Mouse (Mus musculus) hindbrain, embryonic 16.5 days (tissue): ENCODE measurements at regions not wholly inside any gene's neighbourhood (a gene's known extent, or its start where the extent isn't known, plus 50 kb on each side); places are given as distances from the start of the nearest gene placed in this dataset.

Experiments
- ATAC-seq: fragments of 200-750 bp; cut with Nextera tagmentation; 2 replicates; pipeline ENCODE4 v1.8.0; 2017; ENCODE audit warnings: moderate TSS enrichment, moderate library complexity
- H3K27ac ChIP-seq: fragments of 300-500 bp; sonication (generic); 2 replicates; pipeline ENCODE4 v1.5.1; 2014; ENCODE audit warnings: low read depth, mild to moderate bottlenecking, control low read depth, low read length, moderate library complexity
- H3K27me3 ChIP-seq: fragments of 300-500 bp; sonication (generic); replicated peaks from 2 replicates; pipeline ENCODE4 v1.6.1; 2014; ENCODE audit warnings: low read length; ENCODE audit not compliant: control insufficient read depth, insufficient read depth
- H3K36me3 ChIP-seq: fragments of 300-500 bp; sonication (generic); 2 replicates; pipeline ENCODE4 v1.6.1; 2014; ENCODE audit warnings: mild to moderate bottlenecking, low read length, moderate library complexity, mixed read lengths; ENCODE audit not compliant: control insufficient read depth, insufficient read depth
- H3K4me1 ChIP-seq: fragments of 300-500 bp; sonication (generic); 2 replicates; pipeline ENCODE4 v1.6.1; 2014; ENCODE audit warnings: low read depth, low read length; ENCODE audit not compliant: control insufficient read depth, insufficient read depth
- H3K4me2 ChIP-seq: fragments of 300-500 bp; sonication (generic); 2 replicates; pipeline ENCODE4 v1.6.1; 2014; ENCODE audit warnings: mild to moderate bottlenecking, low read length, control low read depth, moderate library complexity
- H3K4me3 ChIP-seq: fragments of 300-500 bp; sonication (generic); 2 replicates; pipeline ENCODE4 v1.5.1; 2014; ENCODE audit warnings: mild to moderate bottlenecking, low read length, control low read depth, moderate library complexity
- H3K9ac ChIP-seq: fragments of 300-500 bp; sonication (generic); 2 replicates; pipeline ENCODE4 v1.6.1; 2014; ENCODE audit warnings: low read depth, mild to moderate bottlenecking, control low read depth, low read length, moderate library complexity
- H3K9me3 ChIP-seq: fragments of 300-500 bp; sonication (generic); 2 replicates; pipeline ENCODE4 v1.6.1; 2014; ENCODE audit warnings: mild to moderate bottlenecking, low read length, moderate library complexity; ENCODE audit not compliant: control insufficient read depth
- WGBS: fragments of 180-500 bp; shearing (Covaris S2); extraction: QIAGEN DNeasy Blood & Tissue Kit; methylation state at CpG from one replicate; pipeline ENCODE4 v1.1.7; 2014; 5-methylcytosine and 5-hydroxymethylcytosine counted together

DNA sequence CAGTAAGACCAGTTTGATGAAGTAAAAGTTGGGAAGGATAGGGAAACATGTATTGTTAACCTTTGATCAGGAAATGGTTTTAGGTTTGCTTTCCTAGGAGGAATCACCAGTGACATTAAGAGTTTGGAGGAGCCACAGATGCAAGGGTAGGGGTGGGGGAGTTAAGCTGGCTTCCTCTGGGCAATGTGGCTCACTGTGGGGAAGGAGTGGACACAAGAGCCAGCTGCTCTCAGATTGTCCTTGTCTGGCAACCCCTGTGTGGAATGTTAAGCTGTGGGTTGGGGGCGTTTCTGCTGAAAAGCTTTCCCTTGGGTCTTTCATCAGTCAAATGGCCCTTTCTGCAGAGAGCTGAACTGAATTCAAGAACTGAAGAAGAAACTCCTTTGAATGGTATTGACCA is 251.1 kb upstream of the Sox11 start:
- H3K9me3 ChIP-seq, result no peaks in the 10 kb centered on the region
- H3K9ac ChIP-seq, result no peak overlapping the region
- H3K27me3 ChIP-seq, result no peaks in the 10 kb centered on the region
- H3K36me3 ChIP-seq, result no peaks in the 10 kb centered on the region
- H3K27ac ChIP-seq, result no peak overlapping the region
- 50% methylated on average over 1 of the region's 1 CpGs for WGBS
- H3K4me1 ChIP-seq, result no peaks in the 10 kb centered on the region
- no peak overlapping the region for H3K4me3 ChIP-seq
- no peak for ATAC-seq
- H3K4me2 ChIP-seq, result no peak overlapping the region

- no peak overlapping the region for H3K4me2 ChIP-seq
- WGBS, result 53% methylated on average over 3 of the region's 3 CpGs
- H3K4me3 ChIP-seq, result no peak overlapping the region
- H3K36me3 ChIP-seq, result no peaks in the 10 kb centered on the region
- H3K27ac ChIP-seq, result no peak overlapping the region
- no peak overlapping the region for H3K9ac ChIP-seq
- H3K27me3 ChIP-seq, result no peaks in the 10 kb centered on the region
- no peak for ATAC-seq
- H3K9me3 ChIP-seq, result no peaks in the 10 kb centered on the region
- peaks cover 4% of the 10 kb centered on the region for H3K4me1 ChIP-seq
Observed at GRCm38 (mm10) chr12:27576109-27576700, 233.8 kb upstream of the Sox11 start.

GRCm38 (mm10) chr12:27575629-27576028 is 233.3 kb upstream of the Sox11 start:
- no peak; the same call in 1 of the 2 replicates for ATAC-seq
- H3K4me1 ChIP-seq, result peaks cover 4% of the 10 kb centered on the region
- H3K36me3 ChIP-seq, result no peaks in the 10 kb centered on the region
- 18% methylated on average over 7 of the region's 7 CpGs for WGBS
- H3K4me2 ChIP-seq, result no peak overlapping the region
- H3K9me3 ChIP-seq, result no peaks in the 10 kb centered on the region
- H3K4me3 ChIP-seq, result no peak overlapping the region
- H3K27me3 ChIP-seq, result no peaks in the 10 kb centered on the region
- H3K9ac ChIP-seq, result no peak overlapping the region
- no peak overlapping the region for H3K27ac ChIP-seq

DNA sequence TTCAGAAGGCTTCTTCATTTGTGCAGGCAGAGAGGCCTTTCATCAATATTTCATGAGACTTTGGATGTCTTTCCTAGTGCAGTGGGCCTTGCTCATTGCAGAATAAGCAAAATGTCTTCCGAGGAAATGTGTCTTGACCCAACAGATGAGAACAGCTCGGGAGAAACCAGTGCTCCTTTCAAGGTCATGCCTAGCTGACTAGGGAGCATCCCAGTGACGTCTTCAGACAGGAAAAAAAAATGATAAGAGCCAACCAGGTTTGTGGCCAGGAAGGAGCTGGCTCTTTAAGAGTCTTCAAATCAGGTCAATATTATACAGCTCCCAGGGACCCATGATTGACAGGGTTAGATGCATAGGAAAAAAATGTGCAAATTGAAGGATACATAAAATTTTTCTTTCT is 224.9 kb upstream of the Sox11 start:
- Histone ChIP-seq H3K9me3 (no peaks in the 10 kb centered on the region), H3K36me3 (no peaks in the 10 kb centered on the region), H3K4me1 (peaks cover 12% of the 10 kb centered on the region), H3K27me3 (no peaks in the 10 kb centered on the region), H3K4me2 (no peak overlapping the region), H3K4me3 (no peak overlapping the region), H3K9ac (no peak overlapping the region), H3K27ac (0 out of 2 replicates have a peak overlapping the region, but pooled peaks have one; percentile 1)
- whole genome bisulfite sequencing, result 37% methylated on average over 3 of the region's 3 CpGs
- ATAC-seq, result no peak

DNA sequence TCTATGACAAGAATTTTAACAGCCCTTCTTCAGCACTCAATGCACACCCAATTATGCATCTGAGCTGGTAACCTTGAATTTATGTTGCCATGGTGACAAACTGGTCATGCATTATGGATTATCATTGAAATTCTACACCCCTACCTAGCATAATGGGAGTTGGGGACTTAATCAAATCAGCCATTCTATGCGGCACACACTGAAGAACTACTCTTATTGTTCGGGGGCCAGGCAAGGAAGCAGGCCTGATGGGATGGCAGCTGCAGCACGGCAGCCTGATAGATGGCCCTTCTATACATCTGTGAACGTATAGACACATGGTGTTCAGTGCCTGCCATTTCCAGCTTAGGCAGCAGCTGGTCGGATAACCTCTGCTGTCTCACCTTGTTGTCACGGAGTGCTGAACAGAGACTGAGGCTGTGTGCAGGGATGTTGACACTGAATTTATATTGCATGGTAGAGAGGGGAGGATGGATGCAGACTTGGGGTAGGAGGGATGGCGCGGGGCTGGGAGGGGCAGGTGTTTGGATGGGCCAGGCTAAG is 223.7 kb upstream of the Sox11 start:
- no peaks in the 10 kb centered on the region for H3K27me3 ChIP-seq
- WGBS, result 12% methylated on average over 8 of the region's 8 CpGs
- peaks cover 12% of the 10 kb centered on the region for H3K4me1 ChIP-seq
- H3K4me3 ChIP-seq, result no peak overlapping the region
- peak overlapping the region; percentile 38; the same call in 1 of the 2 replicates for H3K9ac ChIP-seq
- H3K9me3 ChIP-seq, result no peaks in the 10 kb centered on the region
- H3K4me2 ChIP-seq, result peak overlapping the region; percentile 31
- H3K27ac ChIP-seq, result peak overlapping the region; percentile 79
- ATAC-seq, result peak; percentile 89
- no peaks in the 10 kb centered on the region for H3K36me3 ChIP-seq

DNA sequence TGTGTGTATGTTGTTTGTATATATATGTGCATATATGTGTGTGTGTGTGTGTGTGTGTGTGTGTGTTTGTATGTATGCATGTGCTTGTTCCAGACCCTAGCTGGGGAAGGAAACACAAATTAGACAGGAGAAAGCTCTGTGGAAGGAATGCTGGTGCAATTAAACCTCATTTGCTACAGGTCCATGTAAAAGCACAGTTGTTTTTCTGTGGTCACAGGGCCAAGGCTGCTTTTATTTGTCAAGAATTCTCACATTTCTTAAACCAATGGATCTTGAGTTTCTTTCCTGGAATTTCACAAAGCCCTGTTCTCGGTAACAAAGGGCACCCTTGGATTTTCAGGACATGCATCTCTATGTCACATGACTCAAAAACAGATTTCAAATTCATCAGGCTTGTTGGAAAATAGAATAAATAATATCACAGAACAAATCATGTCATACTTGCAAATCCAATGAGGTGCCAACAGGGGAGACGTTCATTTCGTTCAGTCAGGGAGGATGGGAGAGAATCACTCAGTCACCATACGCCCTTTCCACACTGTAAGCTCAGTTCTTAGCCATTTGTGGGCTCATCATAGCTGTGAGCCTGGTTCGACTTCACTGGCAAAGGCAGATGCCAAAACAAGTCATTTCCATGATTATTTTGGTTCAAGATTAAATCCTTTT is 222.4 kb upstream of the Sox11 start:
- Histone ChIP-seq H3K27me3 (no peaks in the 10 kb centered on the region), H3K4me1 (peaks cover 12% of the 10 kb centered on the region), H3K4me3 (no peak overlapping the region), H3K9me3 (no peaks in the 10 kb centered on the region), H3K9ac (no peak overlapping the region), H3K4me2 (no peak overlapping the region), H3K27ac (no peak overlapping the region), H3K36me3 (no peaks in the 10 kb centered on the region)
- WGBS, result 25% methylated on average over 5 of the region's 5 CpGs
- ATAC-seq, result no peak

DNA sequence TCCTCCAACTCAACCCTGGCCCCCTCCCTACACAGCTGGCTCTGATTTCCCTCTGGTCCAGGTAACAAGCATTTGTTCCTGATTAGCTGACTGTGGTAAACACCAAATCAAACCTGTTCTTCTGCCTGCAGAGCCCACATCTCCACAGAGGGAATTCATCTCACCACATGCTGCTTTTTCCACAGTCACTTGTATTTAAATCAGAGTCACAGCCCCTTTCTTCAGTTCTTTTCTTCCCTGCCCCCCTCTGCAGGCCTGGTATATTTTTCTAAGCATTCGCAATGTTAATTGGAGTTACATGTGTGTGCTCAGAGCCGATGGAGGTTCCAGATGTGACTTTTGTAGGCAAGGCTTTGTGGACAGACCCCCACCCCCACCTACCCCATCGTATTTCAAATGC is 221.5 kb upstream of the Sox11 start:
- 15% methylated on average over 3 of the region's 3 CpGs for WGBS
- ATAC-seq, result no peak
- no peak overlapping the region for H3K9ac ChIP-seq

DNA sequence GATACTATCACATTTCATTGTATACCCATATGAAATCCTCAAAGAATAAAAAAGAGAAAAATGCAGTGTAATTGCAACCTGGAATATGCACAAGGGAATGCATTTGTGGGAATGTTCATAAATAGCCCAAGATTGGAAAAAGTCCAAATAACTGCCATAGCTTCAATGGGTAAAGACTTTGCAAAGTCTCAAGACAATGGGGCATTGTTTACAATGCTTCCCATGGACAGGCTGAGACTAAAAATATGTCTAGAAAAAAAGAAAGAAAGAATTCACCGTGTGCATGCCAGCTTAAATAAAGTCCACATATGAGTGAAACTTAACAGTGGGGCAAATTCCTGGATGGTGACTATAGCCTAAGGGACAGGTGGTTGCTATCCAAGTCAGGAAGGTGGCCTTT is 210.4 kb upstream of the Sox11 start:
- no peaks in the 10 kb centered on the region for H3K36me3 ChIP-seq
- H3K9ac ChIP-seq, result no peak overlapping the region
- H3K4me2 ChIP-seq, result no peak overlapping the region
- H3K4me1 ChIP-seq, result no peaks in the 10 kb centered on the region
- H3K27me3 ChIP-seq, result no peaks in the 10 kb centered on the region
- WGBS, result 26% methylated on average over 1 of the region's 1 CpGs
- no peak for ATAC-seq
- H3K9me3 ChIP-seq, result no peaks in the 10 kb centered on the region
- H3K27ac ChIP-seq, result no peak overlapping the region
- no peak overlapping the region for H3K4me3 ChIP-seq

More for the DNA sequence above, 221.5 kb upstream of the Sox11 start:
- peak overlapping the region; percentile 51; the same call in 1 of the 2 replicates for H3K27ac ChIP-seq
- H3K4me1 ChIP-seq, result peaks cover 12% of the 10 kb centered on the region
- H3K4me3 ChIP-seq, result no peak overlapping the region
- no peaks in the 10 kb centered on the region for H3K27me3 ChIP-seq
- no peaks in the 10 kb centered on the region for H3K36me3 ChIP-seq
- no peak overlapping the region for H3K4me2 ChIP-seq
- H3K9me3 ChIP-seq, result no peaks in the 10 kb centered on the region

- no peaks in the 10 kb centered on the region for H3K27me3 ChIP-seq
- peaks cover 2% of the 10 kb centered on the region; the same call in 1 of the 2 replicates for H3K4me1 ChIP-seq
- H3K36me3 ChIP-seq, result no peaks in the 10 kb centered on the region
- no peak overlapping the region for H3K4me2 ChIP-seq
- 20% methylated on average over 4 of the region's 4 CpGs for WGBS
- no peak overlapping the region for H3K27ac ChIP-seq
- no peak overlapping the region for H3K4me3 ChIP-seq
- ATAC-seq, result peak; percentile 37; the same call in 1 of the 2 replicates
- no peak overlapping the region for H3K9ac ChIP-seq
- no peaks in the 10 kb centered on the region for H3K9me3 ChIP-seq
Observed at GRCm38 (mm10) chr12:27538210-27538609, 195.8 kb upstream of the Sox11 start.
